Mouse (Mus musculus): ENCODE data around the gene Inpp5k. TPM values are rescaled to one million over a fixed set of nuclear protein-coding genes. Genes with fewer than 3 reads are reported as not detected.
"Not testable (repeated sequence)": the region's sequence is repeated elsewhere in the genome, so short reads cannot be mapped to it uniquely, and the experiment has no call there.

Gene Inpp5k
- total RNA-seq, 2 experiments from 2014 or later = 41.0 to 42.7 TPM

DNA sequence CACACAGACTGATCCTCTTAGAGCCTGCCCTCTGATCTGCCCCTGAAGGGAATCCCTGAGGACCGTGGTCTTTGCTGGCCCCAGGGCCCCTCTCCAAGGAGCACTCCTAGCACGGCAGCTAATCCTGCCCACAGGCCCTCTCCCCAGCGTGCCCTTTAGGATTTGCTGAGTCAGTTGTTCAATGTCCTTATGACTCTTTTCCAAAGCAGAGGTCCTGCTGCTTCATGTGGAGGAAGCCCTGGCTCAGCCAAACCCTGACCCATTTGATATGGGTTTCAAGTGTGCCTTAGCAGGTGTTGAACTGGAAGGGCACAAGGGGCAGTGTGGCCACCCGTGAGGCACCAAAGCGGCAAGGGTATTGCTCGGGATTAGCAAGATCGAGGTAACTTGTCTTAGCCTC lies 35.0 kb upstream of the Inpp5k start:
- intact Hi-C loops (cut with DNase I) = no loop called here
- H3K27ac ChIP-seq = no peak overlapping the region
- no peak for TF ChIP-seq CTCF (IDR thresholded peaks at IDR 0.05)
- no peak overlapping the region for H3K4me3 ChIP-seq
- no peak for DNase-seq (ENCODE audit: extremely low spot score in 1 of 2, low spot score in 2 of 2)

DNA sequence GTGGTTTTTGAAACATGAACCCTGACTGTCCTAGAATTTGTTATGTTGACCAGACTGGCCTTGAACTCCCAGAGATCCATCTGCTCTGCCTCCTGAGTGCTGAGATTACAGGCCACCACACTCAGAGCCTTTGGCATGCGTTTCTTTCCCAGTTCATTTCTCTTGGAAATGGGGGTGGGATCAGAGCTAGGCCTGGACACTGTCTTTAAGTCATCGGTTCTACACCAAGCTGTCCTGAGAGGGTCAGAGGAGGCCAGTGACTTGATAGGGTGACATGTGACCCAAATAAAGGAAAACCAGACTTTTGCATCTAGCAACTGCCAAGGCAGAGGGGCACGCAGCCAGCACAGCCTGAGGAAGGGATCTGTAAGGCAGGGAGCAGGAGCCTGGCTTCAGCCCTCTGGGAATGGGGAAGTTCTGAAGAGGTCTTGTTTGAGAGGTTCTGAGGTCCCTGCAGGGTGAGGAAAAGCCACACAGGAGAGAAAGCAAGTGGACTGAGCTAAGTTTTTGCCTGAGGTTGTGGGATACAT lies 34.0 kb upstream of the Inpp5k start:
- Histone ChIP-seq H3K4me3 (no peak overlapping the region), H3K27ac (no peak overlapping the region)
- intact Hi-C loops (cut with DNase I) = no loop called here
- DNase-seq (ENCODE audit: extremely low spot score in 1 of 2, low spot score in 2 of 2) = no peak
- no peak for TF ChIP-seq CTCF (IDR thresholded peaks at IDR 0.05)

DNA sequence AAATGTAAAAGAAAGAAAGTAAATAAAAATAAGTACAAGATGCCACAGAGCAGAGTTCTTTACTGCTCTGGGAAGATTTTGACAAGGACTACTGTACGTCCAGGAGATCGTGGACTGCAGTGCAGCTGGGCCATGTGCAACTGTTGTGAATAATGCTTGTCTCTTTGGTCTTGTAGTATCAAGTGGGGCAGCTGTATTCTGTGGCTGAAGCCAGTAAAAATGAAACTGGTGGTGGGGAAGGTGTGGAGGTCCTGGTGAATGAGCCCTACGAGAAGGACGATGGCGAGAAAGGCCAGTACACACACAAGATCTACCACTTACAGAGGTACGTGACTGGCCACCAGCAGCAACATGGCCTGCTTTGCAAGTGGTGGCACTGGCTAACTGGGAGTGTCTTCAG lies 32.8 kb upstream of the Inpp5k start:
- no peak overlapping the region for H3K4me3 ChIP-seq
- H3K27ac ChIP-seq = no peak overlapping the region
- no peak for TF ChIP-seq CTCF (IDR thresholded peaks at IDR 0.05)
- intact Hi-C loops (cut with DNase I) = no loop called here
- no peak for DNase-seq (ENCODE audit: extremely low spot score in 1 of 2, low spot score in 2 of 2)

DNA sequence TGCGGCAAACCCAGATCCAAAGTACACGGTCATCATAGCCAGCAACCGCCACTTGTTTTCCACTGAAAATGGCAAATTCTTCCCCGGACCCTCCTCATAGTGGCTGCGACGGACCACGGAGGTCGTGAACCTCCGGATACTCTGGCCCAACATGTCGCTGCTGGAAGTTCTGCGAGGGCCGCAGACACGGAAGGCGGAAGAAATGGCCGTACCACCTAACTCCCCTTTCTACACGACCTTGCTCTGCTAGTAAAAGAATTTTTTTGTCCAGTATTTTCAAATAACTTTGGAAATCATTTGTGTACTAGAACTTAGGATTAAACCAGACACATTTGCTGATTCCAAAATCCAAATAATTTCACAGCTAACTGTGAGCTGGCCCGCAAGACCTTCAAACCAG lies 31.0 kb upstream of the Inpp5k start:
- DNase-seq (ENCODE audit: extremely low spot score in 1 of 2, low spot score in 2 of 2) = not testable (repeated sequence)

DNA sequence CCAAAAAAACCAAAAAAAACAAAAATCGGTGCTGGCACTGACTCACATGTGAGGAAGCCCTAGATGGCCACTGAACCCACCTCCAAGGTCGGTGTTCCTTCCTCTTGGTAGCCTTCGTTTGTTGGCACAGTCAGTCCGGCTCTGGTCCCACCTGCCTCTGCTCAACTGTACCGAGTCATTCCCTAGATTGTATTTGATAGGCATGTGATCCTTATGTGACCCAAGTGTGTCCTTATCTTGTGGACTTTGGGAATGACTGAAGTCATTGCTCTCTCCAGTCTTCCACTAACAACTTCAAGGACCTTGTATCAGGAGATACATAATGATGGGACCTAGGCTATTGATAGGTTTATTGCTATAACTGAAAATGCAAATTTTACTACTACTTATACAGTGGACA lies 26.0 kb upstream of the Inpp5k start:
- no peak for DNase-seq (ENCODE audit: extremely low spot score in 1 of 2, low spot score in 2 of 2)
- TF ChIP-seq CTCF (IDR thresholded peaks at IDR 0.05) = no peak
- Histone ChIP-seq H3K4me3 (no peak overlapping the region), H3K27ac (no peak overlapping the region)
- intact Hi-C loops (cut with DNase I) = no loop called here

More for the DNA sequence above, 31.0 kb upstream of the Inpp5k start:
- intact Hi-C loops (cut with DNase I); H3K4me3 ChIP-seq; H3K27ac ChIP-seq: not testable (repeated sequence)

DNA sequence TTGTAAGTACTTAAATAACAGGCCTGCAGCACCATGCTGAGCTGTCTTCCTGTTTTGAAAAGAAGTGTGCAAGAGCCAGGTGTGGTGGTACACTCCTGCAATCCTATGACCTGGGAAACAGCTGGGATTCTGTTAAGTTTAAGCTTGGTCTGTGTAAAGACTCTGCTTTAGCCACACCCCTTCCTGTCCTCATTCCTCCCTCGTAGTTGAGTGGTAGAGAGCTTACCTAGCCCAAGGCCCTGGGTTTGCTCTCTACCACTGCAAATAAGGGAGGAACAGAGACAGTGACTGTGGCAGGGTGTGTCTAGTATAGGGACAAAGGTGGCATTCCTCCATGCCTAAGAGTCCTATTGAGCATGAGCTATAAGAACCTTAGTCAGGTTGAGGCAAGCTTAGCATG lies 25.5 kb upstream of the Inpp5k start:
- intact Hi-C loops (cut with DNase I) = no loop called here
- H3K27ac ChIP-seq = no peak overlapping the region
- no peak for DNase-seq (ENCODE audit: extremely low spot score in 1 of 2, low spot score in 2 of 2)

DNA sequence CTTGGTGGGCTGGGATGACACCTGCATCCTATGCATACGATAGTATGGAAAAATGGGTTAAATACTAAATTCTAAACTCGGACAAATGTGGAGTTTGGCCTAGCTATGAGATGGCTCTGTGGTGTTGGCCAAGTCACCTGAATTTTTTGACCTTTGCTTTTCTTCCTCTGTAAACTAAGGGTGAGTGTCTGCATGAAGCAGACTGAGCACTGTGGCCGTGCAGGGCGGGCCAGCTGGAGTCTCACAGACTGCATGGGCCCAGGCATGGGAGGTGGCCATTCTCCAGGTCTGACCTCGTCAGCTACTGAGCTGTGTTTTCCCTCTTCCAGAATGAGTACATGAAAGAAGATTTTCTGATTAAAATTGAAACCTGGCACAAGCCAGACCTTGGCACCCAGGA lies 22.0 kb upstream of the Inpp5k start:
- H3K27ac ChIP-seq = no peak overlapping the region
- no peak overlapping the region for H3K4me3 ChIP-seq
- TF ChIP-seq CTCF (IDR thresholded peaks at IDR 0.05) = no peak
- intact Hi-C loops (cut with DNase I) = no loop called here
- no peak for DNase-seq (ENCODE audit: extremely low spot score in 1 of 2, low spot score in 2 of 2)

More for the DNA sequence above, 25.5 kb upstream of the Inpp5k start:
- no peak overlapping the region for H3K4me3 ChIP-seq
- TF ChIP-seq CTCF (IDR thresholded peaks at IDR 0.05) = no peak

DNA sequence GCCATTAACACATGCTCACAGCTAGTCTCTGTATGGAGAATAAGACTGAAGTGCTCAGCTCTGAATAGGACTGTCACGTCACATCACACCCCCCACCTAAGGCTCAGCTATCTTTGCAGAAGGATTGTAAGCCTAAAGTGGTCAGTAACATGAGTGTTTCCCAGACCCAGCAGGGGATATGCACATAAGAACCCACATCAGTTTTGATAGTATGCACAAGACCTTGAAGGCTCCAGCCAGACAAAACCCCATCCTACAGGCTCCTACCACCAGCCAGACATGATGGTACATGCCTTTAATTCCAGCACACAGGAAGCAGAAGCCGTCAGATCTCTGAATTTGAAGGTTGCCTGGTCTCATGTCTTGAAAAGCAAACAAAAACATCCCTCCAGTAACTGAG lies 20.8 kb upstream of the Inpp5k start:
- DNase-seq (ENCODE audit: extremely low spot score in 1 of 2, low spot score in 2 of 2) = no peak
- TF ChIP-seq CTCF (IDR thresholded peaks at IDR 0.05) = no peak
- no peak overlapping the region for H3K27ac ChIP-seq
- H3K4me3 ChIP-seq = no peak overlapping the region
- intact Hi-C loops (cut with DNase I) = no loop called here

DNA sequence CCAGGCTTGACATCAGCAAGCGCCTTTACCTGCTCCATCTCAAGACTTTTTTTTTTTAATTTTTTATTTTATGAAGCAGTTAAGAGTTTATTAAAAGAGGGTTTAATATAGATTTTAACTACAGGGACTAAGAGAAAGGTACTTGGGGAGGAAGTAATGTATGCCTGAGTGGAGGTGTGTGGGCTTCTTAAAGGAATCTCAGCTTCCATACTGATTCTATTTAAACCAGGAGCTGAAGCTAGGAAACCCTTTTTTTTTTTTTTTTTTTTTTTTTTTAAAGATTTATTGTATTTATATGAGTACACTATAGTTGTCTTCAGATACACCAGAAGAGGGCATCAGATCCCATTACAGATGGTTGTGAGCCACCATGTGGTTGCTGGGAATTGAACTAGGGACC lies 16.0 kb upstream of the Inpp5k start:
- intact Hi-C loops (cut with DNase I) = no loop called here

DNA sequence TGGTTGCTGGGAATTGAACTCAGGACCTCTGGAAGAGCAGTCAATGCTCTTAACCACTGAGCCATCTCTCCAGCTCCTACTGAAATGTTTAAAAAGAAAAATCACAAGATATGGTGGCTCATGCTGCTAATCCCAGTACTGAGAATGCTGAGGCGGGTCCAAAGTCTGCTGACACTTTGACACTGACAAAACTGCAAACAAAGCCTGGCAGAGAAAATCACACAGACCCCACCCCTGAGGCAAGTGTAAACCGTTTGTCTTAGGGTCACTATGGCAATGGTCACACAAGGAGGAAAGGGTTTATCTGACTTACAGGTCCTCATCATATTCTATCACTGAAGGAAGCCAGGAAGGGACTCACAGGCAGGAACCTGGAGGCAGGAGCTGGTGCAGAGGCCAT lies 15.2 kb upstream of the Inpp5k start:
- Histone ChIP-seq H3K4me3 (no peak overlapping the region), H3K27ac (no peak overlapping the region)
- intact Hi-C loops (cut with DNase I) = no loop called here
- TF ChIP-seq CTCF (IDR thresholded peaks at IDR 0.05) = no peak
- DNase-seq (ENCODE audit: extremely low spot score in 1 of 2, low spot score in 2 of 2) = no peak

More for the DNA sequence above, 16.0 kb upstream of the Inpp5k start:
- DNase-seq (ENCODE audit: extremely low spot score in 1 of 2, low spot score in 2 of 2) = no peak
- H3K4me3 ChIP-seq = no peak overlapping the region
- H3K27ac ChIP-seq = no peak overlapping the region
- no peak; the same call in 1 of the 2 replicates for TF ChIP-seq CTCF (IDR thresholded peaks at IDR 0.05)

DNA sequence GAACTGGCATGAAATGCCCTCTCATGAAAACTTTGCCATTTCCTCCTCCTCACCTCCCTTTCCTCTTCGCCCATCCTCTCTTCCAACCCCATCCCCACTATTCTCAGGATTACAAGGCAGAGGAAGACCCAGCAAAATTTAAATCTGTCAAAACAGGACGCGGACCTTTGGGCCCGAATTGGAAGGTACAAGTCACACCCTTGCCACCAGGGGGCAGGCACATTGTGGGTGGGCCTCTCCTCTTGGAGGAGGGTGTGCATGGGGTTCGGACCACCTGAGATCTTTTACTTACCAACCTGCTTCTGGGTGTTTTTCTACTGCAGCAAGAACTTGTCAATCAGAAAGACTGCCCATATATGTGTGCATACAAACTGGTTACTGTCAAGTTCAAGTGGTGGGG lies 11.7 kb upstream of the Inpp5k start:
- Histone ChIP-seq H3K4me3 (no peak overlapping the region), H3K27ac (no peak overlapping the region)
- intact Hi-C loops (cut with DNase I) = no loop called here
- TF ChIP-seq CTCF (IDR thresholded peaks at IDR 0.05) = peak; percentile 46
- DNase-seq (ENCODE audit: extremely low spot score in 1 of 2, low spot score in 2 of 2) = no peak

DNA sequence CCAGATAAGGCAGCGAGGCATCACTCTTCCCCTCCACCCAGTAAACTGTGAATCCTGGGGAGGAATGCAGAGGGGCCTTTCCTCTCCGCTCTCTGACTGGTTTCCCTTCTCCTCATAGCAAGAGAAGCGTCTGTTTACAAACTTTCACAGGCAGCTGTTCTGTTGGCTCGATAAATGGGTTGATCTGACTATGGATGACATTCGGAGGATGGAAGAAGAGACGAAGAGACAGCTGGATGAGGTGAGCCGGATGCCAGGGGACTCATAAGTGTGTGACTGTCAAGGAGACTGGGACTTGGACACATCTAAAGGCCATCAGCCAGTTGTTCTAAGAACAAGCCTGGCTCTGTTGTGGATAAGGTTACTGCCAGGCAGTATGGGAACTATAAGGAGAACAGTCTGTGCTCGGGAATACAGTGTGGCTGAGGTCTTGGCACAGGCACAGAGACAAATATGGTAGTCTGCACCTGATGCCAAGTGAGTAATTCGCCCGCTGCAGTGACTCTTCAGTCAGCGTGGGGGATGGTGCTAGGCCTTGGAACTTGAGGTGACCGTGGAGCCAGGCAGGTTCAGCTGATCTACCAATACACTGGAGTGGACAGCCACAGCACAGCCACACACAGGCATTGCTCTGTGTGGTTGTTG lies 10.5 kb upstream of the Inpp5k start:
- intact Hi-C loops (cut with DNase I) = no loop called here
- Histone ChIP-seq H3K27ac (peak overlapping the region; percentile 79), H3K4me3 (no peak overlapping the region)
- TF ChIP-seq CTCF (IDR thresholded peaks at IDR 0.05) = no peak
- peak; percentile 44 to 53 for DNase-seq (ENCODE audit: extremely low spot score in 1 of 2, low spot score in 2 of 2)

DNA sequence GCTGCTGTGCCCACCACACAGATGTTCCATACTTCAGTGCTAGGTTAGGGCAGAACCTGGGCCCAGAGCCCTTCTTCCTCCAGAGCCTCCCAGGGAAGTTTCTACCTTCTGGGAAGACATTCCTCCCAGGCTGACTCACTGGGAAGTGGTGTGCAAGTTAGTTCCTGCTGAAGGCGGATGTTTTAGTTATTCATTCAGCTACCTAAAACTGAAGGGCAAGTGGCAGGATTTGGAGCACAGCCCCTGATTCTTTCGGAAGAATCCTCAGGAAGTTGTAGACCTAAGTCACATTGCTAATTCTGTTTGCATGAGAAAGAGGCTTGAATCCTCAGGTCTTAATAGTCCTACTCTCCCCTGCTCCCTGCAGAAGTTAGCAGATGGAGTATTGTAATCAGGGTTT lies 9.4 kb upstream of the Inpp5k start:
- TF ChIP-seq CTCF (IDR thresholded peaks at IDR 0.05) = no peak
- peak overlapping the region; percentile 79 for H3K27ac ChIP-seq
- no peak overlapping the region for H3K4me3 ChIP-seq
- intact Hi-C loops (cut with DNase I) = no loop called here
- DNase-seq (ENCODE audit: extremely low spot score in 1 of 2, low spot score in 2 of 2) = no peak
